Mouse (Mus musculus) MEL (cell line): Measurements from ENCODE around the gene Treml2. TPM values are rescaled to one million over a fixed set of nuclear protein-coding genes. Genes with fewer than 3 reads are reported as not detected.
"Not testable (repeated sequence)": the region's sequence is repeated elsewhere in the genome, so short reads cannot be mapped to it uniquely, and the experiment has no call there.

ENCODE experiments used
- DNase-seq: peaks from one replicate; pipeline ENCODE4 v3.0.0; 2011; ENCODE audit warnings: low read depth, low spot score
- H3K27ac ChIP-seq: 2 replicates; pipeline ENCODE4 v1.5.1; 2012; ENCODE audit warnings: low read depth, mild to moderate bottlenecking, control low read depth, low read length, moderate library complexity; ENCODE audit not compliant: control insufficient read depth
- H3K27me3 ChIP-seq, 2 experiments: fragments of 150-350 bp in 1 of 2; sonication (generic) in 1 of 2; 2 replicates each; pipeline ENCODE4 v1.6.1; 2012; ENCODE audit warnings: low read length in 2 of 2, mild to moderate bottlenecking in 2 of 2, improper control_type of control experiment in 1 of 2, moderate library complexity in 1 of 2; ENCODE audit not compliant: insufficient read depth in 2 of 2, control insufficient read depth in 1 of 2
- H3K36me3 ChIP-seq, 2 experiments: 2 replicates each; pipeline ENCODE4 v1.6.1; 2012 to 2014; ENCODE audit warnings: low read length in 2 of 2, improper control_type of control experiment in 1 of 2, inconsistent platforms in 1 of 2, mild to moderate bottlenecking in 1 of 2; ENCODE audit not compliant: insufficient read depth in 2 of 2, control insufficient read depth in 1 of 2
- H3K4me1 ChIP-seq, 2 experiments: fragments of 150-350 bp in 1 of 2; sonication (generic) in 1 of 2; 2 replicates each; pipeline ENCODE4 v1.6.1; 2012; ENCODE audit warnings: low read length in 2 of 2, improper control_type of control experiment in 1 of 2, mild to moderate bottlenecking in 1 of 2; ENCODE audit not compliant: insufficient read depth in 2 of 2, control insufficient read depth in 1 of 2
- H3K4me3 ChIP-seq, 2 experiments: fragments of 150-350 bp in 1 of 2; sonication (generic) in 1 of 2; 2 replicates each; pipeline ENCODE4 v1.5.1; 2012; ENCODE audit warnings: low read depth in 2 of 2, low read length in 2 of 2, mild to moderate bottlenecking in 2 of 2, moderate library complexity in 2 of 2, control low read depth in 1 of 2, improper control_type of control experiment in 1 of 2; ENCODE audit not compliant: control insufficient read depth in 1 of 2, insufficient read depth in 1 of 2
- H3K79me2 ChIP-seq: 2 replicates; pipeline ENCODE4 v1.6.1; 2012; ENCODE audit warnings: mild to moderate bottlenecking, low read length, moderate library complexity; ENCODE audit not compliant: control insufficient read depth, poor library complexity, insufficient read depth
- H3K9ac ChIP-seq: 2 replicates; pipeline ENCODE4 v1.6.1; 2012; ENCODE audit warnings: low read depth, mild to moderate bottlenecking, control low read depth, low read length, moderate library complexity; ENCODE audit not compliant: control insufficient read depth, poor library complexity, severe bottlenecking
- H3K9me3 ChIP-seq: fragments of 150-350 bp; sonication (generic); replicated peaks from 2 replicates; pipeline ENCODE4 v1.6.1; 2012; ENCODE audit warnings: mild to moderate bottlenecking, low read length, improper control_type of control experiment, moderate library complexity; ENCODE audit not compliant: insufficient read depth
- BHLHE40 ChIP-seq: IDR thresholded peaks from 2 replicates; pipeline ENCODE4 v1.6.1; 2012; ENCODE audit warnings: low read depth, mild to moderate bottlenecking, inconsistent platforms, low read length, improper control_type of control experiment, borderline replicate concordance
- CHD1 ChIP-seq: IDR thresholded peaks from 2 replicates; pipeline ENCODE4 v1.6.1; 2012; ENCODE audit warnings: low read depth, mild to moderate bottlenecking, inconsistent platforms, low read length, improper control_type of control experiment
- CTCF ChIP-seq, 3 experiments: IDR thresholded peaks in 2 of 3; conservative IDR thresholded peaks in 1 of 3; 2 replicates each; pipeline ENCODE4 v1.5.1; 2011 to 2012; ENCODE audit warnings: low read length in 3 of 3, low read depth in 2 of 3, mild to moderate bottlenecking in 2 of 3, improper control_type of control experiment in 1 of 3, inconsistent platforms in 1 of 3, mixed read lengths in 1 of 3, moderate library complexity in 1 of 3; ENCODE audit not compliant: control insufficient read depth in 1 of 3, insufficient read depth in 1 of 3, poor library complexity in 1 of 3, severe bottlenecking in 1 of 3
- ETS1 ChIP-seq: IDR thresholded peaks from 2 replicates; pipeline ENCODE4 v1.6.1; 2012; ENCODE audit warnings: low read depth, mild to moderate bottlenecking, inconsistent platforms, low read length, improper control_type of control experiment, moderate library complexity
- JUND ChIP-seq: IDR thresholded peaks from 2 replicates; pipeline ENCODE4 v1.6.1; 2011; ENCODE audit warnings: low read depth, mild to moderate bottlenecking, improper control_type of control experiment, low read length
- MAFK ChIP-seq: IDR thresholded peaks from 2 replicates; pipeline ENCODE4 v1.6.1; 2011; ENCODE audit warnings: low read depth, mild to moderate bottlenecking, low read length, improper control_type of control experiment, borderline replicate concordance
- MAZ ChIP-seq: IDR thresholded peaks from 2 replicates; pipeline ENCODE4 v1.6.1; 2012; ENCODE audit warnings: low read depth, mild to moderate bottlenecking, inconsistent platforms, low read length, improper control_type of control experiment
- MXI1 ChIP-seq: IDR thresholded peaks from 2 replicates; pipeline ENCODE4 v1.6.1; 2011; ENCODE audit warnings: mild to moderate bottlenecking, low read depth, low read length, improper control_type of control experiment
- MYC ChIP-seq: IDR thresholded peaks from 2 replicates; pipeline ENCODE4 v1.6.1; 2011; ENCODE audit warnings: low read depth, mild to moderate bottlenecking, low read length, improper control_type of control experiment, moderate library complexity
- NELFE ChIP-seq: IDR thresholded peaks from 2 replicates; pipeline ENCODE4 v1.6.1; 2011; ENCODE audit warnings: low read depth, low read length, improper control_type of control experiment
- RAD21 ChIP-seq: IDR thresholded peaks from 2 replicates; pipeline ENCODE4 v1.6.1; 2011; ENCODE audit warnings: mild to moderate bottlenecking, low read depth, low read length, improper control_type of control experiment
- SIN3A ChIP-seq: IDR thresholded peaks from 2 replicates; pipeline ENCODE4 v1.6.1; 2012; ENCODE audit warnings: low read length, improper control_type of control experiment, inconsistent platforms
- SMC3 ChIP-seq: IDR thresholded peaks from 2 replicates; pipeline ENCODE4 v1.6.1; 2011; ENCODE audit warnings: low read depth, low read length, improper control_type of control experiment
- TBP ChIP-seq: IDR thresholded peaks from 2 replicates; pipeline ENCODE4 v1.8.0; 2011; ENCODE audit warnings: low read depth, low read length, improper control_type of control experiment
- UBTF ChIP-seq: IDR thresholded peaks from 2 replicates; pipeline ENCODE4 v1.6.1; 2012; ENCODE audit warnings: low read depth, mild to moderate bottlenecking, inconsistent platforms, low read length, improper control_type of control experiment, moderate library complexity, borderline replicate concordance; ENCODE audit not compliant: insufficient read depth
- USF2 ChIP-seq, 2 experiments: IDR thresholded peaks; 2 replicates each; pipeline ENCODE4 v1.6.1; 2011 to 2012; ENCODE audit warnings: improper control_type of control experiment in 2 of 2, low read length in 2 of 2, borderline replicate concordance in 1 of 2, inconsistent platforms in 1 of 2, low read depth in 1 of 2, mild to moderate bottlenecking in 1 of 2; ENCODE audit not compliant: insufficient read depth in 1 of 2
- ZKSCAN1 ChIP-seq: IDR thresholded peaks from 2 replicates; pipeline ENCODE4 v1.6.1; 2012; ENCODE audit warnings: low read depth, mild to moderate bottlenecking, inconsistent platforms, low read length, improper control_type of control experiment, moderate library complexity
- ZNF384 ChIP-seq: IDR thresholded peaks from 2 replicates; pipeline ENCODE4 v1.6.1; 2012; ENCODE audit warnings: low read depth, mild to moderate bottlenecking, inconsistent platforms, low read length, improper control_type of control experiment
- polyA plus RNA-seq, 2 experiments: library from polyadenylated mRNA; stranded (reverse) in 1 of 2; unstranded in 1 of 2; fragments of >175 nt in 1 of 2; fragments of >200 nt in 1 of 2; gene quantifications; 2 replicates each; pipeline versions ENCODE4 v1.2.1 to v1.2.4; 2012; ENCODE audit warnings: low replicate concordance in 2 of 2, low read depth in 1 of 2; ENCODE audit not compliant: insufficient read length in 2 of 2, insufficient read depth in 1 of 2, missing spikeins in 1 of 2
- total RNA-seq: library from RNA; depleted of rRNA; stranded (reverse); fragments of 300-350 nt; gene quantifications from 2 replicates; pipeline ENCODE4 v1.2.3, GENCODE M21; 2012

Gene Treml2
- total and polyA plus RNA-seq, 3 experiments, result 27.7 to 52.7 TPM; not detected in 1

GRCm38 (mm10) chr17:48350681-48351193, 51.4 kb downstream of the Treml2 start:
- Histone ChIP-seq H3K27me3 (no peaks in the 10 kb centered on the region), H3K27ac (no peak overlapping the region), H3K9ac (no peak overlapping the region), H3K79me2 (no peaks in the 10 kb centered on the region), H3K36me3 (no peaks in the 10 kb centered on the region; a peak in 1 of 4 replicates), H3K4me3 (no peak overlapping the region), H3K4me1 (peaks cover 0 to 7% of the 10 kb centered on the region in 2 experiments; a peak in 1 of 4 replicates), H3K9me3 (no peaks in the 10 kb centered on the region)
- no peak for DNase-seq
- TF ChIP-seq SMC3 (no peak), JUND (no peak), MAFK (no peak), ZKSCAN1 (no peak), CHD1 (no peak), TBP (no peak), MXI1 (no peak), ETS1 (no peak), UBTF (no peak), CTCF (IDR thresholded peaks at IDR 0.05 in 2 of 3, conservative IDR thresholded peaks at IDR 0.05 in 1 of 3; ENCODE audit: control insufficient read depth in 1 of 3, insufficient read depth in 1 of 3, low read depth in 2 of 3, low read length in 3 of 3, poor library complexity in 1 of 3, severe bottlenecking in 1 of 3) (no peak), SIN3A (no peak), MAZ (no peak), ZNF384 (no peak), MYC (no peak), RAD21 (no peak), USF2 (IDR thresholded peaks at IDR 0.05; ENCODE audit: borderline replicate concordance in 1 of 2, insufficient read depth in 1 of 2, low read depth in 1 of 2, low read length in 2 of 2) (no peak), BHLHE40 (no peak)

- not testable (repeated sequence) for H3K4me3 ChIP-seq
Observed at GRCm38 (mm10) chr17:48352976-48353375, 53.7 kb downstream of the Treml2 start.

GRCm38 (mm10) chr17:48355822-48356221, 56.5 kb downstream of the Treml2 start:
- Histone ChIP-seq H3K9ac (no peak overlapping the region), H3K4me3 (no peak overlapping the region), H3K36me3 (peaks cover 0 to 14% of the 10 kb centered on the region in 2 experiments; a peak in 2 of 4 replicates), H3K27me3 (no peaks in the 10 kb centered on the region), H3K79me2 (no peaks in the 10 kb centered on the region)
- no peak for DNase-seq
- no peak for TF ChIP-seq NELFE
- TF ChIP-seq USF2 (IDR thresholded peaks at IDR 0.05; ENCODE audit: borderline replicate concordance in 1 of 2, insufficient read depth in 1 of 2, low read depth in 1 of 2, low read length in 2 of 2), result no peak
- TF ChIP-seq, all 39 proteins: peak for 0
- Histone ChIP-seq H3K9me3 (no peaks in the 10 kb centered on the region), H3K4me1 (peaks cover 5 to 20% of the 10 kb centered on the region in 2 experiments), H3K27ac (no peak overlapping the region)

More at GRCm38 (mm10) chr17:48352976-48353375, 53.7 kb downstream of the Treml2 start:
- H3K27ac ChIP-seq, H3K79me2 ChIP-seq, H3K4me1 ChIP-seq, H3K36me3 ChIP-seq, DNase-seq, H3K27me3 ChIP-seq, H3K9me3 ChIP-seq, H3K9ac ChIP-seq: not testable (repeated sequence)
